Mouse (Mus musculus) megakaryocyte, embryonic 14.5 days (primary cell): ENCODE results near the gene Drg1.
"Not testable (repeated sequence)": the region's sequence is repeated elsewhere in the genome, so short reads cannot be mapped to it uniquely, and the experiment has no call there.

Experiments
- FLI1 ChIP-seq: IDR thresholded peaks from 2 replicates; pipeline ENCODE4 v1.6.1; 2012; ENCODE audit warnings: low read length, inconsistent platforms, mixed read lengths
- GATA1 ChIP-seq: IDR thresholded peaks from 3 replicates; pipeline ENCODE4 v1.6.1; 2012; ENCODE audit warnings: mixed read lengths, low read length, inconsistent platforms, borderline replicate concordance

DNA sequence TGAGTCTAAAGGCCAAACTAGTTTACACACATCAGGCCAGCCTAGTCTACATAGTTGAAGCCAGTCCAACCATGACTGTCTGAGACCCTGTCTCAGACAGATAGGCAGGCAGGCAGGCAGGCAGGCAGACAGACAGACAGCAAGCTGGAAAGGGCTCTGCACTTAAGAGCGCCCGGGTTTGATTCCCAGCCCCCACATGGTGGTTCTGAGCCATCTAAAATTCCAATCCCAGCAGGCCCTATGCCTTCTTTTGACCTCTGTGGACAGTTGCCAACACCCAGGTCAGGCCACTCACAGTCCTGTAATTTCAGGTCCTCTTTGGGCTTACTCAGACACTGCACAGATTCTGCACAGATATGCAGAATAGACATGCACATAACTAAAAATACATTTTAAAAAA lies 119.4 kb downstream of the Drg1 start:
- TF ChIP-seq GATA1, FLI1: not testable (repeated sequence)
